In genomic region chr12:112706704-112707572, GRCm38 (mm10) we compare ENCODE assay signal across 8 mouse cellular contexts. TPM values are rescaled to one million over a fixed set of nuclear protein-coding genes. Genes with fewer than 3 reads are reported as not detected.
DNase-seq lines count a peak whose midpoint lies in the region; ATAC-seq lines count a peak whose summit lies in the region.

No protein-coding gene starts in this region.

- H3K9me3 ChIP-seq in hindbrain, embryonic 14.5 days (ENCODE audit: control insufficient read depth, low read length): no peaks in the 10 kb centered on the region

- whole genome bisulfite sequencing in hindbrain, embryonic 14.5 days: 13% methylated on average over 32 of the region's 32 CpGs

- peak; percentile 78 for ATAC-seq in hindbrain, embryonic 14.5 days (ENCODE audit: low FRiP score)

- peak overlapping the region; percentile 26 for H3K4me2 ChIP-seq in hindbrain, embryonic 14.5 days (replicated peaks)

- DNase-seq in Muller cell, postnatal 12 days (ENCODE audit: inconsistent ontology term): peak; percentile 89
- DNase-seq in cerebellum, postnatal 10 days: peak; percentile 95 to 96
- peak; percentile 85 to 89 for DNase-seq in frontal cortex, postnatal 25 days (ENCODE audit: low spot score in 2 of 2)
- DNase-seq in hindbrain, embryonic 14.5 days (ENCODE audit: low spot score): peak; percentile 81
- DNase-seq in left cerebral cortex, adult 11 months (ENCODE audit: low spot score): peak; percentile 84
- peak; percentile 94 for DNase-seq in lung, postnatal 36 days
- DNase-seq in retina, postnatal 7 days (ENCODE audit: low read depth, low spot score): peak; percentile 70
- peak; percentile 83 to 91 for DNase-seq in urinary bladder, adult 18-20 months (ENCODE audit: low spot score in 2 of 2)

- no peaks in the 10 kb centered on the region for H3K4me1 ChIP-seq in hindbrain, embryonic 14.5 days (replicated peaks; ENCODE audit: control insufficient read depth, insufficient read depth, low read length)

- H3K4me3 ChIP-seq in hindbrain, embryonic 14.5 days (replicated peaks; ENCODE audit: low read length): no peak overlapping the region

- no peaks in the 10 kb centered on the region for H3K36me3 ChIP-seq in hindbrain, embryonic 14.5 days (replicated peaks; ENCODE audit: control insufficient read depth, insufficient read depth)

- peaks cover 14% of the 10 kb centered on the region; the same call in 1 of the 2 replicates for H3K27me3 ChIP-seq in hindbrain, embryonic 14.5 days (ENCODE audit: control insufficient read depth, insufficient read depth, low read length)

- peak overlapping the region; percentile 44; the same call in 1 of the 2 replicates for H3K9ac ChIP-seq in hindbrain, embryonic 14.5 days

- H3K27ac ChIP-seq in hindbrain, embryonic 14.5 days: no peak overlapping the region

RNA-seq across cellular contexts. Expression of gene Cep170b, which starts 13.3 kb away (rescaled TPM):
- polyA plus RNA-seq in hindbrain, embryonic 14.5 days (2014; fragmentation: Nextera tagmentation; extraction: Ambion mirVana): 39.5 and 41.9 TPM in 2 replicates

RNA-seq across cellular contexts. Expression of gene Zbtb42, which starts 28.3 kb away (rescaled TPM):
- polyA plus RNA-seq in hindbrain, embryonic 14.5 days (2014; fragmentation: Nextera tagmentation; extraction: Ambion mirVana): 2.2 and 4.7 TPM in 2 replicates

RNA-seq across cellular contexts. Expression of gene Akt1, which starts 32.3 kb away (rescaled TPM):
- polyA plus RNA-seq in hindbrain, embryonic 14.5 days (2014; fragmentation: Nextera tagmentation; extraction: Ambion mirVana): 69.2 and 70.3 TPM in 2 replicates

RNA-seq across cellular contexts. Expression of gene Pld4, which starts 53.5 kb away (rescaled TPM):
- polyA plus RNA-seq in hindbrain, embryonic 14.5 days (2014; fragmentation: Nextera tagmentation; extraction: Ambion mirVana): 7.1 and 7.9 TPM in 2 replicates
